Mouse (Mus musculus) megakaryocyte, embryonic 14.5 days (primary cell): ENCODE measurements around the gene Cdc7.

ENCODE experiments used
- FLI1 ChIP-seq: IDR thresholded peaks from 2 replicates; pipeline ENCODE4 v1.6.1; 2012; ENCODE audit warnings: low read length, inconsistent platforms, mixed read lengths
- GATA1 ChIP-seq: IDR thresholded peaks from 3 replicates; pipeline ENCODE4 v1.6.1; 2012; ENCODE audit warnings: mixed read lengths, low read length, inconsistent platforms, borderline replicate concordance

DNA sequence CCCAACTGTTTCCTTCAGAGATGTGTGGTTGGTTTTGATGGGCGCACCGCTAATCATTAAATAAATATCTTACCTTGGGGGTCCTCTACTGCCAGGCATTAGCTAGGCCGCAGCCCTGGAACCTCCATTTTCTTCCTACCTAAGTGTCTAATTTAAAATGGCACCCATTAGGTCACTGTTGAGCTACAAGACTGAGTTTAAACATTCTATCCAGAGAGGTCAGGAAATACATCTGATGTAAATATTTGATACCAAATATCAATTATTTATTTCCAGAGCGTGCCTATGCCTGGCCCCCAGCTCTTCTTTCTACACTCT is 37.8 kb upstream of the Cdc7 start:
- TF ChIP-seq GATA1, result no peak
- no peak for TF ChIP-seq FLI1
